Mouse (Mus musculus) lung, embryonic 15.5 days (tissue): ENCODE measurements around the gene Olfr520. TPM values are rescaled to one million over a fixed set of nuclear protein-coding genes. Genes with fewer than 3 reads are reported as not detected.

Source experiments
- ATAC-seq: fragments of 200-750 bp; cut with Nextera tagmentation; 2 replicates; pipeline ENCODE4 v1.8.0; 2017; ENCODE audit warnings: moderate number of reproducible peaks, borderline replicate concordance; ENCODE audit not compliant: low FRiP score, low TSS enrichment; ENCODE audit errors: extremely low read depth
- H3K27ac ChIP-seq: fragments of 300-500 bp; sonication (generic); 2 replicates; pipeline ENCODE4 v1.5.1; 2015; ENCODE audit warnings: moderate library complexity, mild to moderate bottlenecking, inconsistent platforms
- H3K27me3 ChIP-seq: fragments of 300-500 bp; sonication (generic); 2 replicates; pipeline ENCODE4 v1.6.1; 2015; ENCODE audit warnings: inconsistent platforms
- H3K36me3 ChIP-seq: fragments of 300-500 bp; sonication (generic); 2 replicates; pipeline ENCODE4 v1.6.1; 2015; ENCODE audit warnings: inconsistent platforms
- H3K4me1 ChIP-seq: fragments of 300-500 bp; sonication (generic); 2 replicates; pipeline ENCODE4 v1.6.1; 2015; ENCODE audit warnings: inconsistent platforms
- H3K4me2 ChIP-seq: fragments of 300-500 bp; sonication (generic); 2 replicates; pipeline ENCODE4 v1.6.1; 2015; ENCODE audit warnings: inconsistent platforms, mild to moderate bottlenecking, moderate library complexity
- H3K4me3 ChIP-seq: fragments of 300-500 bp; sonication (generic); 2 replicates; pipeline ENCODE4 v1.5.1; 2015; ENCODE audit warnings: mild to moderate bottlenecking, inconsistent platforms
- H3K9ac ChIP-seq: fragments of 300-500 bp; sonication (generic); 2 replicates; pipeline ENCODE4 v1.6.1; 2015; ENCODE audit warnings: inconsistent platforms
- H3K9me3 ChIP-seq: fragments of 300-500 bp; sonication (generic); 2 replicates; pipeline ENCODE4 v1.6.1; 2016; ENCODE audit warnings: inconsistent platforms
- WGBS: fragments of 180-500 bp; shearing (Covaris S2); methylation state at CpG from one replicate; pipeline ENCODE4 v1.1.7; 2015; 5-methylcytosine and 5-hydroxymethylcytosine counted together
- polyA plus RNA-seq: library from polyadenylated mRNA; unstranded; fragments of >200 nt; fragmentation: Nextera tagmentation; extraction: Ambion mirVana; gene quantifications from 2 replicates; pipeline ENCODE4 v1.2.1, GENCODE M21; 2015

The Olfr520 gene
- polyA plus RNA-seq, 1 experiment from 2014 or later = not detected

DNA sequence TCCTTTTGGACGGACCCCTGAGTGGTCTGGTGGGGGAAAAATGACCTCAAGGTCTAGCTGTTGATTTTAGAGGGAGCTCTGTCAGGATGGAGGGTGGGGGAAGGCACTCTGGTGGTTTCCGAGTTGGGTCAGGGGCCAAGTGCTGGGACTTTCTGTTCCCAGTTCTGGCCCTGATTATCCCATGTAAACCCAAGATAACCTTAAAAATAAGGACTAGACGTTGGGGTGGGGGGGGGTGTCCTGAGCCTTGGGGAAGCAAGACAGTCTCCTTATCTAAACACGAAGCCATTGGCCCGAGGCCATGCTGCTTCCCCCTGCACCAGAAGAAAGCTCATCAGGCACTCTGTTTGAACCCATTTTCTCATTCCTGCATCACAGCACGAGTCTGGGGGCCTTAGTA is 27.9 kb upstream of the Olfr520 start:
- 27% methylated on average over 6 of the region's 6 CpGs for WGBS

DNA sequence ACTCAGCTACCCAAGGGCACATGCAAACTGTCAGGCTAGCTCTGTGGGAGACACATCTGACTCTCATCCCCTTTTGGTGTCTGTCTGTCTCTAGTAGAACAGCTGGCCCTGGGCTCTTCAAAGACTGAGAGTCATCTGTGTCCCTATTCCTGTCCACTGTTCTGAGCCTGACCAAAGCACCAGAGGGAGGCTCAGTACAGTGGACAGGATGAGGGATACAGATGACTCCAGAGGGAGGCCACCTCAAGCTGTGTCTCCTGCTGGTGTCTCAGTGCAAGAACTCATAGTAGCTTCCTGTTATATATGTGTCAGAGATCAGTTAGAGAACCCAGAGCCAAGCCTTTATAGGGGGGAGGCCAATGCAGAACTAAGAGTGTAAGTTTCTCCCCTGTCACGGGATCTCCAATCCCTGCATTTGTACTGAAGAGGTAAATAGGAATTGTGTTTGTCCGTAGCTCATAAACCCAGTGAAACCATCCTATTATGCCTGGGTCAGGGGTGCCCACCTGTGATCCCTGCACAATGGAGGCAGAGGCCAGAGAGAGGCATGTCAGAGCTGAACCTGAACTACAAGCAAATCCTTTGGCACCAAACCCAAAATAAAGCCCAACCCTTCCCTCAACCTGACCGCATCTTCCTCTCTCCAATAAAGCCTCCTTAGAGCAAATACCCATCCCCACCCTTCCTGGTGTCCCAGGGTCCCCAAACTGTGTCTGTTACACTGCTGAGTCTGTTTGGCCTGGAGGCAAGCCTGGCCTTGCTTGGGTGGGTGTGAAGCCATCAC is 25.1 kb upstream of the Olfr520 start:
- 83% methylated on average over 3 of the region's 3 CpGs for WGBS
- Histone ChIP-seq H3K9me3 (no peaks in the 10 kb centered on the region), H3K36me3 (no peaks in the 10 kb centered on the region), H3K4me3 (no peak overlapping the region), H3K9ac (no peak overlapping the region), H3K4me1 (peaks cover 35% of the 10 kb centered on the region), H3K4me2 (no peak overlapping the region), H3K27me3 (no peaks in the 10 kb centered on the region), H3K27ac (no peak overlapping the region)
- ATAC-seq = no peak

More for the DNA sequence above, 27.9 kb upstream of the Olfr520 start:
- peaks cover 43% of the 10 kb centered on the region for H3K4me1 ChIP-seq
- H3K9ac ChIP-seq = no peak overlapping the region
- no peak for ATAC-seq
- no peak overlapping the region for H3K4me3 ChIP-seq
- H3K27ac ChIP-seq = no peak overlapping the region
- H3K9me3 ChIP-seq = no peaks in the 10 kb centered on the region
- H3K27me3 ChIP-seq = no peaks in the 10 kb centered on the region
- no peak overlapping the region for H3K4me2 ChIP-seq
- no peaks in the 10 kb centered on the region for H3K36me3 ChIP-seq

DNA sequence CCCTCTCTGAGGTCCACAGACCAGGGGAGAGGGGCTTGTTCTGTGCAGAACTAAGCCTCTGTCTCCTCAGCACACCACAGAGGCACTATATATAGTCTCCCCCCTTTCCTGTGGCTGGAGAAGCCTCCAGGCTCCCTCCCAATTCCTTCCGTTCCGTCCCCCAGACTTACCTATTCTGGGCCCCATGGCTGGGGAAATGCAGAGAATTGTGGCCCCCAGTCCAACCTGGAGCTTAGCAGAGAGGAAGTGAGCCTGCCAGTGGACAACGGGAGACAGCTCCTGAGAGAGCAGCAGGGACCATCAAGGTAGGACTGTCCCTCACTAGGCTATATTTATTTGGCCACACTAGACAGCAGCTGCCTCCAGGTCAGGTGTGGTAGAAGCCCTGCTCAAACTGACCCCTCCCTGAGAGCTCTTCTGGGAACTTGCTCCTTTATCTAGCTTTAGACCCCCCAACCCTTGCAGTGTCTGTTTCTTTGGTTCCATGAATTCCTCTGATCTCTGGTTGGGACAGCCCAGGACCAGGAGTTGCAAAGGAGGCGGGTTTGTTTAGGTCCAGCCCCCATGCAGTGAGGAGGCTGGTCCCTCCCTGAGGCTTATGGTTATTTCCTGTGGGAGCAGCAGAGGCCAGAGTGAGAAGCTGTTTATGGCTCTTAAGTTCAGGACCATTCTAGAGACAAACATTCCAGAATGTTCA is 23.6 kb upstream of the Olfr520 start:
- ATAC-seq = peak; percentile 58; the same call in 1 of the 2 replicates
- no peak overlapping the region for H3K4me3 ChIP-seq
- H3K9me3 ChIP-seq = no peaks in the 10 kb centered on the region
- no peak overlapping the region for H3K9ac ChIP-seq
- no peaks in the 10 kb centered on the region for H3K36me3 ChIP-seq
- H3K4me2 ChIP-seq = peak overlapping the region; percentile 26
- peaks cover 31% of the 10 kb centered on the region for H3K4me1 ChIP-seq
- no peaks in the 10 kb centered on the region for H3K27me3 ChIP-seq
- H3K27ac ChIP-seq = peak overlapping the region; percentile 57
- 51% methylated on average over 4 of the region's 4 CpGs for WGBS

DNA sequence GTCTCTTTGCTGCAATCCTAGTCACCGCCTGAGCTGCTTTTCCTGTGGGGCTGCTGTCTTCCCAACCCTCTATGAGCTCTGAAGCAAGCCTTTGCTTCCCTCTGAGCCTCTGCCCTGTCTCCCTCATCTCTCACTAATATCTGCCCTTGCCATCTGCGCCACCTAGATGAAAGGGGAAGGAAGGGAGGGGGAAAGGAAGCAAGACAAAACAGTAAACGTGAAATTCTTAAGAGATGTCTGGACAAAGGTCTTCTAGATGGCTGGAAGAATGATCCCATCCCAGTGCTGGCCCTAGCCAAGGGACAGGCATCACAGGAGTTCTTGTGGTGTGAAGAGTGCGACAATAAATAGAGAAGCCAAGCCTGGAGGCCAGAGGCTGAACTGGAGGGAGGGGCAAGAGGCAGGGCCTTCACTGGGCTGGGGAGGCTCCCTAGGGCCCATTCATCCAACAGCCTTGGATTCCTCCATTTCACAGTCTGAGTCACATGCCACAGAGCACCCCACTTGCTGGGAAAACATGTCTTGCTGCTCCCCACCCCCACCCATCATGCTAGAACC is 23.0 kb upstream of the Olfr520 start:
- Histone ChIP-seq H3K36me3 (no peaks in the 10 kb centered on the region), H3K4me3 (no peak overlapping the region), H3K4me2 (0 out of 2 replicates have a peak overlapping the region, but pooled peaks have one; percentile 26), H3K4me1 (peaks cover 28% of the 10 kb centered on the region), H3K9me3 (no peaks in the 10 kb centered on the region), H3K9ac (no peak overlapping the region), H3K27ac (peak overlapping the region; percentile 57; the same call in 1 of the 2 replicates), H3K27me3 (no peaks in the 10 kb centered on the region)
- WGBS = 31% methylated on average over 4 of the region's 4 CpGs
- no peak for ATAC-seq

DNA sequence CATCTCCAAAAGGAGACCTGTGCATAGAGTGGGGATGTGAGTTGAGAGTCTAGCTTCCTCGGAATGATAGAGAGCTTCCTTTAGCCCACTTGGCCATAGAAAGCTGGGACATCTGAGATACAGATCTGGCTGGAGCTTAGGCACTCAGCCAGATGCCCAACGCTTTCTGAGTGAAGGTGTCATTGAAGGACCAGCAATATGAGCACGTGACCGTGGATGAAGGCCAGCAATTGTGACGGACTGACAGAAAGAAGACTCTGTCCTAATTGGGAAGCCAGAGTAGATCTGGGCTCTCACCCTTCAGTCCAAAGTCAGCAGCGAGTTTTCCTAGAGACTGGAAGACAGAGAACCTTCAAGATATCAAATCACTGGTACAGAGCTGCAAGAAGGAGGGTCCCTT is 22.4 kb upstream of the Olfr520 start:
- H3K27ac ChIP-seq = peak overlapping the region; percentile 57; the same call in 1 of the 2 replicates
- H3K36me3 ChIP-seq = no peaks in the 10 kb centered on the region
- H3K9me3 ChIP-seq = no peaks in the 10 kb centered on the region
- no peaks in the 10 kb centered on the region for H3K27me3 ChIP-seq
- peaks cover 23% of the 10 kb centered on the region for H3K4me1 ChIP-seq
- no peak overlapping the region for H3K9ac ChIP-seq
- no peak overlapping the region for H3K4me2 ChIP-seq
- no peak for ATAC-seq
- WGBS = 59% methylated on average over 6 of the region's 6 CpGs
- H3K4me3 ChIP-seq = no peak overlapping the region

DNA sequence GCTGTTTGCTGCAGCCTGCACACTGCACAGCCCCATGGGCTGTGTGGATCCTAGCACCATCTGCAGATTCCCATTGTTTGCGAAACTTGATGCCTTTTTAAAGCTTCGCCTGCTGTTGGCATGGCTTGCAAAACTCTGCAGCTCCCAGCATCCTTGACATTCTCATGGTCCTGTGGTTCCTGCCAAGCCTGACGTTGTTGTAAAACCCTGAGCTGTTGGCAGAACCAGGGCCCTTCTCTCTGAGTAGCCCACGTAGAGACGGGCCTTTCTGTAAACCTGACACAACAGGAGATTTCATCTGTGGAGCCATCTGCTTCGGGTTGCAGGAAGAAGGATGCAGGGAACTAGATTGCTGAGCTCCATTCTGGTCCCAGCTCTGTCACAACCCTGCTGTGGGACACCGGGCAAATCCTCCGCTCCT is 21.8 kb upstream of the Olfr520 start:
- H3K27me3 ChIP-seq = no peaks in the 10 kb centered on the region
- no peak overlapping the region for H3K27ac ChIP-seq
- WGBS = 52% methylated on average over 8 of the region's 8 CpGs
- peaks cover 21% of the 10 kb centered on the region for H3K4me1 ChIP-seq
- no peak for ATAC-seq
- no peak overlapping the region for H3K9ac ChIP-seq
- H3K4me2 ChIP-seq = no peak overlapping the region
- H3K36me3 ChIP-seq = no peaks in the 10 kb centered on the region
- no peaks in the 10 kb centered on the region for H3K9me3 ChIP-seq
- no peak overlapping the region for H3K4me3 ChIP-seq

DNA sequence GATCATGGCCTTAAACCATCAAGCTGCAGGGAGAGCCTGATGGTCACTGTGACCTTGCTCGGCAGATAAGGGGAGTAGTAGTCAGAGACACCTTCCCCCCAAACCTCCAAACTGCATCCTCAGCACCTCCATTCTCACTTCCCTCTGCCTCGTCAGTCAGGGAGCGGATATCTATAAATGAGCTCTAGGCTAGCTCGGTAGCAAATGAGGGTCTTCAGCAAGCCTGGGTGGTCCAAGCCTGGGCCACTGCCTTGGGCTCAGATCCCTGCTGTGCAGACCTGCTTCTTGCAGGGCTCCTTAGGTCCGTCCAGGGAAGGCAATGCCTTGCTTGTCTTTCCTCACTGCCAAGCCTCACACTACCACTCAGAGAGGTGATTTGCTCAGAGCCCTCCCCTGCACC is 21.3 kb upstream of the Olfr520 start:
- no peaks in the 10 kb centered on the region for H3K9me3 ChIP-seq
- peaks cover 21% of the 10 kb centered on the region for H3K4me1 ChIP-seq
- no peak overlapping the region for H3K9ac ChIP-seq
- no peak overlapping the region for H3K4me2 ChIP-seq
- no peaks in the 10 kb centered on the region for H3K27me3 ChIP-seq
- no peak overlapping the region for H3K27ac ChIP-seq
- 64% methylated on average over 5 of the region's 5 CpGs for WGBS
- H3K4me3 ChIP-seq = no peak overlapping the region
- ATAC-seq = no peak
- no peaks in the 10 kb centered on the region for H3K36me3 ChIP-seq

DNA sequence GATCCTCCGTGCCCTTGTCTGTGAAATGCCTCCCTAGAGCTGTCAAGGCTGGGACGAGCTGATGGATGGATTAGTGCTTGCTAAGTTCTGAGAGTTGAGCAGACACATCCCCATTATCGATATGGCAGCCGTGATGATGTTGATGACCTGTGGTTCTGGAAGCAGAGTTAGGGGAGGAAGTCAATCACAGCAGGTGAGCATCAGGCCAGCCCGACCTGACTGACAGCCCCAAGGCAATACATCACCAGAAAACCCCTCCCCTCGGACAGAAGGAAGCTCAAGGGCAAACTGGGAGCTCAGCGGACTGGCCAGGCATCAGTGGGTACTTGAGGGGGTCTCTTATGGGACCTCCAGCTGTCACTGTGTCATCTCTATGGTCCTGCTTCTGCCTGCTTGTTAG is 20.1 kb upstream of the Olfr520 start:
- ATAC-seq = no peak
- Histone ChIP-seq H3K4me3 (no peak overlapping the region), H3K36me3 (no peaks in the 10 kb centered on the region), H3K4me1 (peaks cover 21% of the 10 kb centered on the region), H3K9me3 (no peaks in the 10 kb centered on the region), H3K9ac (no peak overlapping the region), H3K27ac (no peak overlapping the region), H3K4me2 (no peak overlapping the region), H3K27me3 (no peaks in the 10 kb centered on the region)
- WGBS = 45% methylated on average over 7 of the region's 7 CpGs

DNA sequence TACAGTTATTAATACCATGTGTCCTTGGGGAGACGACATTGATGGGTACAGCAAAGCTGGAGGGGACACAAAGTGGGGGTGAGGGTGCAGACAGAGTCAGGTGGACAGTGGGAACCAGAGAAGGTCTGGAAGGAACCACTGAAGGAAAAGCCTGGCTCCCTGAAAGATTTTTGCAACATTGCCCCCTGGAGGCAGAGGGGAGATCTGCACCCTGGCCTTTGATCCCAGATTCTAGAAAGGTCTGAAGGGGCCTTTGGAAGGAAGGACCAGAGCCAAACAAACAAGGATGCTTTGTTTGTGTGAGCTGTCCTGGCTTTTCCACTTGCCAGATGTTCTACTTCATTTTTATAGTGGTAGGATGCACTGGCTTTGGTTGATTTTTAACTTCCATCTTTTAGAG is 19.6 kb upstream of the Olfr520 start:
- ATAC-seq = no peak
- H3K9me3 ChIP-seq = no peaks in the 10 kb centered on the region
- no peak overlapping the region for H3K9ac ChIP-seq
- peaks cover 21% of the 10 kb centered on the region for H3K4me1 ChIP-seq
- H3K4me3 ChIP-seq = no peak overlapping the region
- H3K36me3 ChIP-seq = no peaks in the 10 kb centered on the region
- WGBS = 8% methylated on average over 1 of the region's 1 CpGs
- H3K27ac ChIP-seq = no peak overlapping the region
- no peak overlapping the region for H3K4me2 ChIP-seq
- no peaks in the 10 kb centered on the region for H3K27me3 ChIP-seq

DNA sequence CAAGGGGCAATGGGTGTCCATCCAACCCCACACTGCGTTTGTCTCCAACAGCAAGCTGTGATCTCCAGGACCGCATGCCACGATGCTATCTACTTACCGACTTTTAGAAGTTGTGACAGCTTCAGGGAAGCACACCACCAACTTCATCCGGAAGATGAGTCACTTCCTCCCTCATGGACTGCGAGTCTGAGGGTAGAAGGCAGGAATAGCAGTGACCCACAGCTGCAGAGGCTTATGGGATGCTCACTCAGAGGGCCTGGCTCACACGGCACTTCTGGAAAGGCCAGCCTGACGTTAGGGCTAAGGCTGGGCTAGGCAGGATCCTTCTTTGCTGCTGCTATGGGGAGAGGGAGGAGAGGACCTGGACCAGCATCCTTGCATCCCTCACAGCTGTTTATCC is 18.9 kb upstream of the Olfr520 start, which contains the start of gene Slco2b1:
Slco2b1 (minus strand) TSS at position 175 of the 400 bp plus-strand sequence.
- H3K27me3 ChIP-seq = no peaks in the 10 kb centered on the region
- WGBS = 63% methylated on average over 8 of the region's 8 CpGs
- H3K27ac ChIP-seq = no peak within 1 kb of the TSS
- no peaks in the 10 kb centered on the region for H3K9me3 ChIP-seq
- ATAC-seq = no peak
- no peak within 1 kb of the TSS for H3K4me2 ChIP-seq
- no peaks in the 10 kb centered on the region for H3K36me3 ChIP-seq
- H3K9ac ChIP-seq = no peak within 1 kb of the TSS
- H3K4me1 ChIP-seq = peaks cover 18% of the 10 kb centered on the region
- no peak within 1 kb of the TSS for H3K4me3 ChIP-seq

DNA sequence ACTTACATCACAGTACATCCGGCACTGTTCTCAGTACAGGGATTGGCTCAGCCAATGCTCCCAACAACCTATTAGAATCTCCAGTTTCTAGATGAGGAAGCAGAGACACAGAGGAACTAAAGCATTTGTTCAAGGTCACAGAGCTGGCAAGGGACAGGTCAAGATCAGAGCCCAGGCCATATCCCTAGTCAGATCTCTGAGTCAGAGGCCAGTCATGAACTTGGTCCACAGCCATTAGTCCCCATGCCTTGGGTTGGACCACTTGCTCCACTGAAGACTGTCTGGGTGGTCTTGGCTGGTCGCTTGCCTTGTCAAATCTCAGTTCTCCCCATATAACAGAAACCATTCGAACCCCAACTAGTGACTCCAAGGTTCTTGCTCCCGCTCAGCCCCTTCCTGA is 17.6 kb upstream of the Olfr520 start:
- Histone ChIP-seq H3K27ac (no peak overlapping the region), H3K36me3 (no peaks in the 10 kb centered on the region), H3K4me2 (no peak overlapping the region), H3K9me3 (no peaks in the 10 kb centered on the region), H3K27me3 (no peaks in the 10 kb centered on the region), H3K4me3 (no peak overlapping the region), H3K9ac (no peak overlapping the region), H3K4me1 (peaks cover 6% of the 10 kb centered on the region)
- WGBS = 82% methylated on average over 4 of the region's 4 CpGs
- ATAC-seq = no peak

DNA sequence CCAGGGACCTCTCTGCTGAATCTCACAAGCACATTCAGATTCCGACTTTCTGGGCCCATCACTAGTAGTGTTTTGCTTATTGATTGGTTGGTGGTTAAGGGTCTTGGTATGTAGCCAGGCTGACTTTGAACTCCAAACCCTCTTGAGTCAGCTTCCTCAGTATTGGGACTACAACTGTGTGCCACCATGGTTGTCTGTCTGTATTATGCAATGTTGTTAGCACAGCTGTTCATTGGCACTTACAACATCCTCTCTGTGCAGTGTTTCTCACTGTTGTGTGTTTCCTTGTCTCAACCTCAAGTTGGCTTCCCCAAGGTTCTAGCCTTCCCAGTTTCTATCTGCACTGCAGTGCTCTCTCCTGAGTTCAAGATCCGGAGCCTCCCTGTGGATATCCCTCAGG is 13.5 kb upstream of the Olfr520 start:
- no peaks in the 10 kb centered on the region for H3K9me3 ChIP-seq
- H3K27me3 ChIP-seq = no peaks in the 10 kb centered on the region
- WGBS = 77% methylated on average over 2 of the region's 2 CpGs
- H3K4me1 ChIP-seq = no peaks in the 10 kb centered on the region
- no peak overlapping the region for H3K4me2 ChIP-seq
- no peak for ATAC-seq
- no peak overlapping the region for H3K9ac ChIP-seq
- no peak overlapping the region for H3K4me3 ChIP-seq
- H3K36me3 ChIP-seq = no peaks in the 10 kb centered on the region
- H3K27ac ChIP-seq = no peak overlapping the region
